Mouse (Mus musculus): ENCODE data around the gene Slc26a3.

Slc26a3 gene

DNA sequence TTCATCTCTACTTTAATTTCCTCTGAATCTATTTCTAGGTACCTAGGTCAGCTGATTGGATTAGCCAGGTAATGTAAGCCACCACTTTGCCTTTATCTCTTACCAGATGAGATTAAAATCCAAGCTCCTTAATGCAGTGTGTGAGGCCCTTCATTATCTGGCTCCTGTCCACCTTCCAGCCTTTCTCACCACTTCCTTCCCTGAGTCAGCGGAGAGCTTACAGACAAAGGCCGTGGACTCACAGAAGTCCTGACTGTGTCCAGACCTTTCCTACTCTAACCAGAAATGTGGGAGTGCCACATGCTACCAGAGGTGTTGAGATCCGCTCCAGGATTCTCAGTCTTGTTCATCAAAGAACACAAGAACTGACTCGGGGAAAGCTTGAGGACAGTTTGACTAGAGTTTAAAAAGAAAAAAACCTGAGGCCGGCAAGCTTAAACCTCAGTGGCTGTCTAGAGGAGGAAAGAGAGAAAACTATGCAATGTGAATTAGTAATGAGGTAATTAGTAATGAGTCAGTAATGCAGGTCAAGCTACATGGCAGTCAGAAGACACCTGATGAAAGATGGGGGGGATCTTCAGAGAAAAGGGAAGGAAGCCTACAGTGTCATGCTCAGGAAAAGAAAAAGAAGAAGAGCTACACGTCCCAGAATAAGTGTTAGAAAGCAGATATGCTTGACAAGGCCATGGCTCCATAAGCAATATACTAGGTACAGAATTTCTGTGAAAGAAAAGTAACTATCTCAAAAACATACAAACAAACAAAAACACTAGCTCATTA lies 123.2 kb downstream of the Slc26a3 start:
- DNase-seq (ENCODE audit: low spot score in 2 of 2): no peak

DNA sequence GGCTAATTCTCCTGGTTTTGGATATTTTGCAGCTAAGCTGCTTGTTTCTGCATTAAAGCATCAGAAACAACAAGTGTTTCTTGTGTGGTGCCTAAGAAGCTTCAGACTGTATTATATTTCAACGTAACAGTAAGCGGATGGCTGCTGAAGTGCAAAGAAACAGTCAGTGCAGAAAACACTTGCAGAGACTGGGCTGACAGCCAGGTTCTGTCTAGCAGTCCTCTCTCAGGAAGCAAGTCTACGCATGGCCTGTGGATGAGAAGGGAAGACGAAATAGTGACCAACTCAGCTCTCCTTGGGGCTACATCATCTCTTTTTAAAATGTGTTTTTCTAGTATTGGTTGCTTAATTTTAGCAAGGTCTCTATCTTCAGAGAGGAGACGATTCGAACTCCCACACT lies 129.4 kb downstream of the Slc26a3 start:
- DNase-seq (ENCODE audit: low spot score in 2 of 2): no peak

DNA sequence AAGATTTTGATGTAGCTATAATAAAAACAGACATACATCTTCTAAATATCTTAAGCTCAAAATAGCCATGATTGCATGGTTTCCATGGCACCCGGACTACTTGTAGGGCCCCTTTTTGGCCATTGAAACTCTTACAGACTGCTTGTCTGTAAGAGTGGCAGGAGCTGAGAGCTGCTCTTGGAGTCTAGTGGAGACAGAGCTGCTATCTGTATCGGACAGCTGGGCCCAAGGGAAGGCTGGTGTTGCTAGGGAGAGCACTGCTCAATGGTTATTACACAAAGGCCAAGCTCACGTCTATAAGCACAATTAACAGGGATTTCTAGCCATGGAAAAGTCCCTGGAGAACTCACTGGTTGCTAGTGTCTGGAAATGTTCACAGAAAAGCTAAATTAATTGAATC lies 130.7 kb downstream of the Slc26a3 start:
- DNase-seq (ENCODE audit: low spot score in 2 of 2): no peak
